Mouse (Mus musculus): ENCODE data around the gene Gm11444.

Gm11444 gene

GRCm38 (mm10) chr11:85837291-85837647 is 12.9 kb downstream of the Gm11444 start:
- in situ Hi-C loops (cut with MboI, MseI): loop anchor here in 1 of 2 experiments (5.0 kb wide), 1 partner anchor 1310 kb away; the partner anchor contains the start of gene Lhx1

DNA sequence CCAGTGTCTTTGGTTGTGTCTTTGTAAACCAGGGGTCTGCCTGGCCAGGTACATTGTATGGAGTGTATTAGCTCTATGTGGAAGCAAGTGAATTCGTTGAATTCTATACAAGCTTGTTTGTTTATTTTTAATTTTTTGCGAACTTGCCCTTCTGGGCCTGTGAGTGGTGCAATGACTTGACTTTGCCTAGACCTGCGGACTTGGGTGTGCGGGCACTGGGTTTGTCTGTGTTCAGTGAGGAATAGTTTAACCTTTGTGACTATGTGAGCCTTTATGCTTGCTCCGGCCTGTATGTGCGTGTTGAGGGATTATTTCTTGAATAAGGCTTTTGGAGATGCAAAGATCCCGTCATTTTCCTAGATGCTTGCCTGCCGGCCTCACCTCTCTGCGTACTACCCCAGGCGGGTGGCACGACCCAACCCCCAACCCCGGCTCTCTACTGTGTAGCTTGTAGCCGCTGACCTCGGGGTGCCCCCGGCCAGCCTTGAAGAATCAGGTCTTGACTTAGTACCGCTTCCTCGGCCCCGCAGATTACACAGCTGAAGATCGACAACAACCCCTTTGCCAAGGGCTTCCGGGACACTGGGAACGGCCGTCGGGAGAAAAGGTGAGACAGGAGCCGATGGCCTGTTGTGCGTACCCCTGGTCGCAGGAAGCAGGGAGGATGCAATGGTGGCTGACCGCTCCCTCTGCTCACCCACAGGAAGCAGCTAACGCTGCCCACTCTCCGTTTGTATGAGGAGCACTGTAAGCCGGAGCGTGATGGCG is 13.4 kb downstream of the Gm11444 start:
- in situ Hi-C loops (cut with MboI, MseI): loop anchor here in 1 of 2 experiments (5.0 kb wide), 1 partner anchor 1309 kb away; the partner anchor contains the start of gene Lhx1

- in situ Hi-C loops (cut with MboI, MseI): loop anchor here in 1 of 2 experiments (5.0 kb wide), 1 partner anchor 1309 kb away; the partner anchor contains the start of gene Lhx1
Observed at GRCm38 (mm10) chr11:85835753-85836522, 14.2 kb downstream of the Gm11444 start.

- in situ Hi-C loops (cut with MboI, MseI): loop anchor here in 1 of 2 experiments (5.0 kb wide), 1 partner anchor 1308 kb away; the partner anchor contains the start of gene Lhx1
Observed at GRCm38 (mm10) chr11:85835001-85835752, 15.0 kb downstream of the Gm11444 start.

- in situ Hi-C loops (cut with MboI, MseI): no loop called here
Observed at GRCm38 (mm10) chr11:85834386-85834931, 15.7 kb downstream of the Gm11444 start.

- in situ Hi-C loops (cut with MboI, MseI): no loop called here
Observed at GRCm38 (mm10) chr11:85833761-85834385, 16.3 kb downstream of the Gm11444 start.

- in situ Hi-C loops (cut with MboI, MseI): no loop called here
Observed at GRCm38 (mm10) chr11:85833081-85833521, 17.0 kb downstream of the Gm11444 start.

DNA sequence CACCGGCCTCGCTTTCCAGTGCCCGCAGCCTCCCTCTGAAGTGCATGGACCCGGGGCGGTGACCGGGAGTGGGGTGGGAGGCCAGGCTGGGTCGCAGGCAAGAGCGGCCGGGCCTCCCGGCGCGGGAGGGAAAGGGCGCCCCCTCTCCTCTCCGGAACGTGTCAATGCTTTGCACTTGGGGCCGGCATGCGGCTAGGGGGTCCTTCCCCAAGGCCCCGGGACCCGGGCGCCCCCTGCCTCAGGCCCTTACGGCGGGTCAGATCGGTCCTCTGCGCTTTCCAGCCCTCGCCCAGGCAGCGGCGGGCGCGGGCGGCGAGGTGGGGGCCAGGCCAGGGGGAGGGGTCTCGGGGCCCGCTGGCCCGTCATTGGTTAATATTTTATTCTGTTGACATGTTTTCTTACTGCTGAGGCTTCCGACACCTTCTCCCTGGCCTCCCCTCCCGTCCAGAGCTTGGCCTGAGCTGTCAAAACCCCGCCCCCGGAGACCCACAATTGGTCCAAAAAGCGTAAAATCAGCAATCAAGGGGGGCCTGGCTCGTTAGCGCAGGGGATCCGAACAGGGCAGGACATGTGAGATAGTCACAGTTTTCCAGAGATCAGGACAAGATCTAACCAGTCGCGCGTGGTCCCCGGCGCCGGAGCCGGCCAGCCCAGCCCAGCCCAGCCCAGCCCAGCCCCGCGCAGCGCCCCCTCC is 17.8 kb downstream of the Gm11444 start, which contains the start of gene Tbx2:
Tbx2 (plus strand) TSS at position 321 of the 694 bp plus-strand sequence.
- in situ Hi-C loops (cut with MboI, MseI): no loop called here

- in situ Hi-C loops (cut with MboI, MseI): no loop called here
Observed at GRCm38 (mm10) chr11:85831656-85832230, 18.4 kb downstream of the Gm11444 start.

- in situ Hi-C loops (cut with MboI, MseI): no loop called here
Observed at GRCm38 (mm10) chr11:85830901-85831341, 19.2 kb downstream of the Gm11444 start.

DNA sequence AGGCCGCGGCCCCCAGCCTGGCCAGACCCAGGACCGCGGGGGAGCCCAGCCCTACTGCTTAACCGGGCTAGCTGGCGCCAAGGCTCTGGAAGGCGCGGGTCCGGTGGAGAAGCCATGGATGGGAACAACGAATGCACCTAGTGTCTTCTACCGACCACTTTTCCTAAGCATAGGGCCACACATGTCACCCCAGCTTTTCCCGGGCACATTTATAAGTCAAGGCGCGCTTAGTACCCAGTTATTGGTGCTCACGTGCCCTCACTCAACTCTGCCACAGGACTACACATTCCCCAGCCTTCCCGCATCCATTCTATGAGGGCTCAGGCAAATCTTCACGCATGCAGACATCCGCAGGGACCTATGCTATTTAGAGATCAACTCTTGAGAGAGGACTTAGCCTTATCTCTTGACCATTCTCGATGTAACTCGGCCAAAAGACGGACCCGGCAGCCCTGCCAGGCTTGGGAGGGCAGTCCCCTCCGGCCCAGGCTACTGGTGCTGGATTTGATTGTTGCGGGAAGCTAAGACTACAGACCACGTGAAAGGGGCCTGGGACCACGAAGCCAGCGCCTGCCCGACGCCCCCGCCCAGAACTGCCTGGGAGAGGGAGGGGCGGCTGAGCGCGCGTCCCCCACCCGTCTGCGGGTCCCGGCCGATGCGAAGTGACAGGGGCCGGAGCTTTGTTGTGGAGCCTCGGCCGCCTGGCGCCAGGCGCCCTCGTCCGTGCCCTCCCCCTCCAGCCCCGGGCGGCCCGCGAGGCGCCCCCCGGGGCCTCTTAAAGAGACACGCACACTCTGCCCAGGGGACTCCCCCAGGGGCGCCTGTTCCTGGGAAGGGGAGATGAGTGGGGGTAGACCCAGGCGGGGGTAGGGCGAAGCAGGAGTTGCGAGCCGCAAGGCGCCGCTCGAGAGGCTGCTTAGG is 20.4 kb downstream of the Gm11444 start:
- in situ Hi-C loops (cut with MboI, MseI): no loop called here

GRCm38 (mm10) chr11:85828691-85829519 is 21.2 kb downstream of the Gm11444 start:
- in situ Hi-C loops (cut with MboI, MseI): no loop called here

- in situ Hi-C loops (cut with MboI, MseI): no loop called here
Observed at GRCm38 (mm10) chr11:85827342-85827741, 22.8 kb downstream of the Gm11444 start.

GRCm38 (mm10) chr11:85825823-85826222 is 24.3 kb downstream of the Gm11444 start:
- in situ Hi-C loops (cut with MboI, MseI): no loop called here

- in situ Hi-C loops (cut with MboI, MseI): no loop called here
Observed at GRCm38 (mm10) chr11:85825031-85825430, 25.1 kb downstream of the Gm11444 start.

DNA sequence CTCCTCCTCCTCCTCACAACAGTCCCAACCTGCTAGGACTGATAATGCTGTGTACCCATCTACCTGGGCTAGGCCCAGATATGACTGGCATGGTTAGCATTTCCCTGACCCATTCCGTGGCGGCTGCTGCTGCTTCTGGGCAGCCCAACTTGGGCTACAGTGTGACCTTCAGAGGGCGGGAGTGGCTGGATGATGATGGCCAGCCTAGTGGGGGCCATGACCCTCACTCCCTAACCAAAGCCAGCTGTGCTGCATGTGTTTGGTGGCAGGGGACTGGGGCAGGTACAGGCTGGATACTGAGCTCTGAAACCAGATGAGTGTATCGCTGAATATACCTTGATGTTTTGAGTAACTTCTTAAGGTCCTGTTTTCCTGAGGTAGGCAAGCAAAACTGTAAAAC is 26.3 kb downstream of the Gm11444 start:
- in situ Hi-C loops (cut with MboI, MseI): loop anchor here in 1 of 2 experiments (5.0 kb wide), 1 partner anchor 296 kb away; no protein-coding TSS in a partner anchor

- in situ Hi-C loops (cut with MboI, MseI): loop anchor here in 1 of 2 experiments (5.0 kb wide), 1 partner anchor 296 kb away; no protein-coding TSS in a partner anchor
Observed at GRCm38 (mm10) chr11:85823181-85823580, 27.0 kb downstream of the Gm11444 start.

Data from T-helper 17 cell (primary cell).